Mouse (Mus musculus) bone marrow macrophage, adult 2 months (primary cell): Measurements from ENCODE around the gene Gm20388. TPM values are rescaled to one million over a fixed set of nuclear protein-coding genes. Genes with fewer than 3 reads are reported as not detected.

ENCODE experiments used
- H3K27ac ChIP-seq: 2 replicates; pipeline ENCODE4 v1.5.1; 2012; ENCODE audit warnings: low read depth, low read length; ENCODE audit not compliant: insufficient read depth
- H3K4me1 ChIP-seq: 2 replicates; pipeline ENCODE4 v1.6.1; 2012; ENCODE audit warnings: low read length; ENCODE audit not compliant: control insufficient read depth, insufficient read depth
- H3K4me3 ChIP-seq: 2 replicates; pipeline ENCODE4 v1.5.1; 2012; ENCODE audit warnings: mild to moderate bottlenecking, low read length, moderate library complexity; ENCODE audit not compliant: insufficient read depth
- CTCF ChIP-seq: IDR thresholded peaks from 2 replicates; pipeline ENCODE4 v1.5.1; 2012; ENCODE audit warnings: low read depth, mild to moderate bottlenecking, low read length, moderate library complexity
- POLR2A ChIP-seq: IDR thresholded peaks from 2 replicates; pipeline ENCODE4 v1.6.1; 2012; ENCODE audit warnings: mild to moderate bottlenecking, low read depth, low read length, borderline replicate concordance
- polyA plus RNA-seq: library from polyadenylated mRNA; stranded (reverse); fragments of >200 nt; gene quantifications from 2 replicates; pipeline ENCODE4 v1.2.4, GENCODE M21; 2012; ENCODE audit not compliant: missing spikeins, insufficient read depth, insufficient read length

The Gm20388 gene
- polyA plus RNA-seq, 1 experiment = 32.7 TPM

GRCm38 (mm10) chr8:121954981-121955555 is 2044.4 kb downstream of the Gm20388 start:
- Histone ChIP-seq H3K4me3 (no peak overlapping the region), H3K4me1 (peaks cover 24% of the 10 kb centered on the region), H3K27ac (no peak overlapping the region)
- TF ChIP-seq CTCF = no peak
- TF ChIP-seq POLR2A = no peak

- Histone ChIP-seq H3K4me3 (no peak overlapping the region), H3K4me1 (peaks cover 24% of the 10 kb centered on the region), H3K27ac (no peak overlapping the region)
- TF ChIP-seq CTCF (no peak), POLR2A (no peak)
These were observed 2045.3 kb downstream of the Gm20388 start for GRCm38 (mm10) chr8:121955825-121956500.

DNA sequence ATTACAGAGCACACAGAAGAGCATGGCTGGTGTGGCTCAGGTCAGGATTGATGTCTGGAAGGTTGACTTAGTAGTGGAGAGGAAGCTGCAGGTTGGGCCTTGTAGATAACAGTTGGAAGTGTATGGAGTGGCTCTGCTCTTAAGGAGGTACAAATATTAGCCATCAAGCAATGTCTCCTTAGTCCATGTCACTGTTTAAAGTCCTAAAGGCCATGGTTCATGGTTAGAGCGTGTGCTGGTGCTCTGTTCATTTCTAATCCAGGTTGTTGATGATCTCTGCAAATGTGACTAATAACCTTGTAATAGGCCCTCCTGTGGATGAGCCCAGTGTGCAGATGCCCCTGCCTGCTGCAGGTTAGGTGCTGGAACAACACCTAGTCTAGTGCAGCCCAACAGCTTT is 2047.8 kb downstream of the Gm20388 start:
- H3K4me1 ChIP-seq = peaks cover 12% of the 10 kb centered on the region
- H3K27ac ChIP-seq = no peak overlapping the region
- no peak overlapping the region for H3K4me3 ChIP-seq
- TF ChIP-seq CTCF = no peak
- TF ChIP-seq POLR2A = no peak

- no peak for TF ChIP-seq CTCF
- TF ChIP-seq POLR2A = no peak
- H3K27ac ChIP-seq = no peak overlapping the region
- no peaks in the 10 kb centered on the region for H3K4me1 ChIP-seq
- H3K4me3 ChIP-seq = no peak overlapping the region
These were observed 2052.3 kb downstream of the Gm20388 start for GRCm38 (mm10) chr8:121962892-121963291.

DNA sequence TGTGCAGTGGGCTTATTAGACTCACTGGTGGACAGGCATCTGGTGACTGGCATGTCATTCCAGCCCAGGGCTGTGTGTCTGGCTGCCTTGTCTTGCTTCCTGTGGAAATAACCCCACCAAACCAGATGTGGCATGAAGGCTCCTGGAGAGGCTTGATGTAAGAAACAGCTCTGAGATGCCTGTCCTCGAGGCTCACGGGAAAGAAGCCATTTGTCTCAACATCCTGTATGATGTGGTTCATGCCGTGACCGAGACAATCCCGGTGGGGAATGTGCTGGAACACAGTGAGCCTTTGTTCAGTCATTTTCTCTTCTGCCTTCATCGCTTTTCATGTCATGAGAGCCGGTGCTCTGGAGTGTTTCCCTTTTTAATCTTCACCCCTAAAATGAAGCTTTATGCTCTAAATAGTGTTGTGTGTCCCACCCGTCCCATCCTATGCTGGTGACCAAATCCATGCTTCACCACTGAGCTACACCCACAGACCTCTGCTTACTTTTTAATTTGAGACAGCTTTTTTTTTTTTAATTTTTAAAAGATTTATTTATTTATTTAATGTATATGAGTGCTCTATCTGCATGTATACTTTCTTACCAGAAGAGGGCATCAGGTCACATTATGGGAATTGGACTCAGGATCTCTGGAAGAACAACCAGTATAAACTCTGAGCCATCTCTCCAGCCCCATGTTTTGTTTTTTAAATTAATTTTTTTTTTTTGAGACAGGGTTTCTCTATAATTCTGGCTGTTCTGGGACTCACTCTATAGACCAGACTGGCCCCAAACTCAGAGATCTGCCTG is 2054.3 kb downstream of the Gm20388 start:
- no peak overlapping the region for H3K27ac ChIP-seq

GRCm38 (mm10) chr8:121966110-121966509 is 2055.5 kb downstream of the Gm20388 start:
- H3K4me3 ChIP-seq = no peak overlapping the region
- H3K27ac ChIP-seq = no peak overlapping the region
- no peak for TF ChIP-seq CTCF
- H3K4me1 ChIP-seq = no peaks in the 10 kb centered on the region

More for the DNA sequence above, 2054.3 kb downstream of the Gm20388 start:
- no peak for TF ChIP-seq CTCF
- TF ChIP-seq POLR2A = no peak
- Histone ChIP-seq H3K4me1 (no peaks in the 10 kb centered on the region), H3K4me3 (no peak overlapping the region)

GRCm38 (mm10) chr8:121966714-121967448 is 2056.2 kb downstream of the Gm20388 start:
- Histone ChIP-seq H3K4me1 (peaks cover 6% of the 10 kb centered on the region), H3K4me3 (no peak overlapping the region), H3K27ac (no peak overlapping the region)
- no peak for TF ChIP-seq POLR2A

DNA sequence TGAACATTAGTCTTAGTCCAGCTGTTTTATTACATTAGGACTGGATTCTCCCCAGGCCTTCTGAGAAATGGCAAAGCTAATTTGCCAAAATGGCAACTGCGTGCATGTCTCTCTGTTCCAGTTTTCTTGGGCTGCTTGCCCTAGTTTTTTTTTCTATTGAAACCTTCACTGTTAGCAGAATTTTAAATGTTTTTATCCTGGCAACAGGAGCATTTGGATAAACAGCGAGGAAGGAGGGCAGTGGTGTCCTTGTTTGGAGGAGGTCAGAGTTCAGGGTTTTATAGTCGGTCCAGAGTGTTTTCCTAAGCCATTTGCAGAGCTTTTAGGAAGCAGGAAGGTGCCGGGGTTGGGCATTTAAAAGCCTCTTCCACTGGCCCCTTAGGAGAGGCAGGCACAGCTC is 2057.3 kb downstream of the Gm20388 start:
- peaks cover 7% of the 10 kb centered on the region for H3K4me1 ChIP-seq
- H3K4me3 ChIP-seq = no peak overlapping the region
- TF ChIP-seq CTCF = no peak
- TF ChIP-seq POLR2A = no peak
- no peak overlapping the region for H3K27ac ChIP-seq

- Histone ChIP-seq H3K4me1 (peaks cover 7% of the 10 kb centered on the region), H3K4me3 (no peak overlapping the region), H3K27ac (no peak overlapping the region)
- TF ChIP-seq CTCF (no peak), POLR2A (no peak)
These were observed 2057.9 kb downstream of the Gm20388 start for GRCm38 (mm10) chr8:121968542-121968941.
